Mouse (Mus musculus) bone marrow, adult 2 months (tissue): ENCODE measurements at regions not wholly inside any gene's neighbourhood (a gene's known extent, or its start where the extent isn't known, plus 50 kb on each side); places are given as distances from the start of the nearest gene placed in this dataset.
A peak's percentile ranks its signal among the peaks of the same experiment; 100 is the strongest.

Source experiments
- CTCF ChIP-seq: fragments of 200-500 bp; IDR thresholded peaks from 2 replicates; pipeline ENCODE4 v1.5.1; 2011; ENCODE audit warnings: low read length, control low read depth; ENCODE audit not compliant: control insufficient read depth, insufficient read depth
- POLR2A ChIP-seq: fragments of 200-500 bp; IDR thresholded peaks from 2 replicates; pipeline ENCODE4 v1.6.1; 2011; ENCODE audit warnings: low read depth, mild to moderate bottlenecking, control low read depth, low read length, borderline replicate concordance; ENCODE audit not compliant: control insufficient read depth

DNA sequence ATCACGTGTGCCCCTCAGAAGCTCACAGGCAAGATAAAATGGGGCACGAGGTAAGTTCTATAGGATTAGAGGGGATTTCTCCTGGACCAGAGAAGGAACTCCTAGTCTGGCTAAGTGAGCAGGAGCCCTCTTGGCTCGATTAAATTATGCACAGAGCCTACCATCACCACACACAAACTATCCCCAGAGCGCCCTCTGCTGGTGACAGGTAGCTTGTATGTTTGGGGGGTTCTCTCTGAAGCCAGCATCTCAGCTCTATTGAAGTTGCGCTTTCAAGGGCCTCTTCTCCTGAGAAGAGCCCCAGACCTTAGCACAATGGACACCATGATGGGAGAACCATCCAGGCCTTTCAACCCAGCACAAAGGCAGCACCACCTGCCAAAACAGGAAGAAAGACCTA lies 219.6 kb downstream of the Agtpbp1 start:
- no peak for TF ChIP-seq POLR2A
- TF ChIP-seq CTCF = peak; percentile 59; the same call in 1 of the 2 replicates
